Mouse (Mus musculus) frontal cortex, postnatal 10 days (tissue): Measurements from ENCODE around the gene Sik3.

ENCODE experiments used
- DNase-seq, 2 experiments: peaks; one replicate each; pipeline ENCODE4 v3.0.0; 2022; ENCODE audit warnings: low spot score in 2 of 2, mixed read lengths in 1 of 2

Sik3 gene

DNA sequence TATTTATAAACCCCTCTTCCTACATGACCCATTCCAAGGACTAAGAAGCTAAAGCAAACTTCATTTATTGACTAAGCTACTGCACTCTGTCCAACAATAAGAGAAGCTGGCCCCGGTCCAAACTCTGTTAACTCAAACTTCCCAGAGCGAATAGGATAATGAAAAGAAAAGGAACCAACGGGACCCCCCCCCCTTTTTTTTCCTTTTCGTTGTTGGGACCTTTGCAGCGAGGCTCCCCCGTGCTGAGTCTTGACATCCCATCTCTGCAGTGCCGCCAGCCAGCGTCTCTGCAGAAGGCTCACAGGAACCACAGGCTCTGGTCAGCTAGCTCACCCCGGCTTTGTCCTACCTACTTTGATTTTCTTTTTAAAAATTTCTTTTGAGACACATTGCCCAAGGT, 3.2 kb downstream of the Sik3 start:
- DNase-seq = peak in 1 of 2 experiments; percentile 37

DNA sequence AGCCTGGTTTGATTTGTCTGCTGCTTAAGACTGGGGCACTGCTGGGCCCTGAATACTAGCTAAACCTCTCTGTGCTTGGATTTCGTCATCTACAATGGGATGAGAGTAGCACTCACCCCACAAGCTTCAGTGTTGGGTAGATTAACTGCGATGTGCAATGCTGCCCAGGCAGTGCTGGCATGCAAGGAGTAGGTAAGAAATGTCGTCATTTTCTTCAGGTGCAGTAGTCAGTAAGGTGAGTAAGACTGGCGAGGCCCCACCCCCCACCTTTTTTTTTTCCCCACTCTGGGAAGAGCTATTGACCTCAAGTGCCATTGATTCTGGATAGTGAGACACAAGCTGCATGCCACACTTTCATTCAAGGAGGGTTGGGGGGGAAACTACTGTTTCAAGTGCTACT, 3.8 kb downstream of the Sik3 start:
- no peak for DNase-seq

DNA sequence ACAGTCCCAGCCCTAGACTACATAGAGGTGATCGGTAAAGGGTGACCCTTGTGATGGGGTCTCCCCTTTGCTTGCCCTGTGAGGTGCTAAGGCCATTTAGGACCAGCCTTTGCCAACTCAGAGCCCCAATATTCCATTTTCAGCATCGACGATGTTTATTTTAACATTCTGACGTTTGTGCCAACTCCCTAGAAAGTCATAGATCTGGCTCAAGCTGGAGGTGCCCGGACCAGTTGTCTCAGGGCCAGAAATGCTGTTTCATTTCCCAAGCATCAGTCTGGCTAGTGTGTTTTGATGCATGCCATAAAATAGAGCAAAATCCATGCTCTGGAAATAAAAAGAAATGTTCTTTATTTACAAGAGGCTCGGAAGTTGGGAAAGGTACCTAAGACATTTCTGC, 5.7 kb downstream of the Sik3 start:
- no peak for DNase-seq

DNA sequence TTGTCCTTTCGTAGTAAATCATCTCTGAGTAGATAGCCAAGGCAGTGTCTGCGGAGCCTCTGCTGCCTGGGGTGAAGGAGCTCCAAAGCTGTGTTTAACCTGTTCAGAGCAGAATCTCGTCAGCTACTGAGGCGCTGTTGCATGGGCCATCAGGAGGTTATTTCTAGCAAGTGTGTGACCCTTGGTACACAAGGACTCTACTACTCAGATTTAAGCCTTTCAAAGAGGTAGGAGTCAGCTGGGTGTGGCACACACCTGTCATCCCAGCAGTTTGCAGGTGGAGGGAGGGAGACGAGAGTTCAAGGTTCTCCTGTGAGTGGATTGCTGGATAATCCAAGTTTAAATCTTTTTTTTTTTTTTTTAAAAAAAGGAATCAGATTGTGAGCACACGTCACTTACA, 7.4 kb downstream of the Sik3 start:
- no peak for DNase-seq

DNA sequence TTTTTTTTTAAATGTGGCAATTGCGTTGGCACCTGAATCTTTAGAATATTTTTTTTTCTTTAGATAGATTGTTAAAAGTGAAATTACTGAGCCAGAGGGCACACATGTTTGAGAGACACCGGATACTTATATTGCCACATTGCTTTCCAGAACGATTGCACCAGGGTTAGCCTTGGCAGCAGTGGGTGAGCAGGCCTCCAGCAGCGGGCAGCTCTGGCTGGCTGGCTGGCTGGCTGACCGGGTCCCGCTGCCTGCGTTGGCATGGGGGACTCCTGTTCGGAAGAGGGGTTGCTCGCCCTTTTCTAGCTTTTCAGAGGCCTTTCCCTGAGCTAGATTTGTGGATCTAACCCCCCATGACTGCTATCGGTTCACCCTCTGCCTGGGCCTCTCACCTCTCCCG, 11.0 kb downstream of the Sik3 start:
- DNase-seq = no peak

DNA sequence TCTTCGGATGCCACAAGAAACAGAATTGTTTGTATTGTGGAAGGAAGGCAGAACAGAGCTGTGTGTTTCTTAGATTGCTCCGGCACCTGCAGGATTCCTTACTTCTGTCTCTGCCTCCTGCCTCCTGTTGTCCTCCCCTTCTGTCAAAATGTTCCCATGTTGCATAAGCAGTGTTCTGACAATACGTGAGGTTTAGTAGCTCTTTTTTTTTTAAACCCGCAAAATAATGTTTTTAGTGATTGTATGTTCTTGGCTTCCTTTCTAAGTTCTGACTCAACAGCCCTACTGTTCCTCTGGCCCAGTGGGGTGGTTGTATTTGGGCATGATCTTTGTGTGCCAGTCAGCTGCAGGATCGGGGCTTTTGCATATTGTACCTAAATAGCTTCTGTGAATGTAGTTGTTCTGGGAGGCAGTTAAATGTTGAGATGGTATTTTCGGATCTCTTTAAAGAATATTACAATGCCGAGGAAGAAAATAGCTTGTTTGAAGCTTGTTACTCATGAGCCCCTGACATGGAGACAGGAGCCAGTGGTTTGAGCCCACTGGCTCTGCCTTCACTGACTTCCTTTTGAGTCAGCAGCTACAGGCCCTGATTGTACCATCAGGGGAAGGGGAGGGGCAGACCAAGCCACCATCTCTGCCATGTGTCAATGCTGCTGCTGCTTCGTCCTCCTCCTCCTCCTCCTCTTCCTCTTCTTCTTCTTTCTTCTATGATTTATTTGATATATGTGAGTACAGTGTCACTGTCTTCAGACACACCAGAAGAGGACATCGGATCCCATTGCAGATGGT, 13.6 kb downstream of the Sik3 start:
- DNase-seq = no peak

DNA sequence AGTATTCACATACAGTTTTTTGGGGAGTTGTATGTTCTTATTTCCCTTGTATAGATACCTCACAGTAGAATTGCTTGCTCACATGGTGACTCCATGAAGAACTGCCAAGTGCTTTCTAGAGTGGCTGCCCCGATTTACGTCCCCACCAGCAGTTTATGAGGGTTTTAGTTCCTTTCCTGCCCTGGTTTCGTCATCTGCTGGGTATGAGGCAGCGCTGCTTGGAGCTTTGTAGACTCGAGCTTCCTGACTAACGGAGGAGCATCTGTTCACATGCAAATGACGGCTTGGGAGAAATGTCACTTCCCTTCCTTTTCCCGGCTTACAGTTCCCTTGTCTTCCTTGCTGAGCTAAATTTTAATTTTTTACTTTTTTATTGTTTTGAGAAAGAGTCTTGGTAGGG, 15.4 kb downstream of the Sik3 start:
- no peak for DNase-seq

DNA sequence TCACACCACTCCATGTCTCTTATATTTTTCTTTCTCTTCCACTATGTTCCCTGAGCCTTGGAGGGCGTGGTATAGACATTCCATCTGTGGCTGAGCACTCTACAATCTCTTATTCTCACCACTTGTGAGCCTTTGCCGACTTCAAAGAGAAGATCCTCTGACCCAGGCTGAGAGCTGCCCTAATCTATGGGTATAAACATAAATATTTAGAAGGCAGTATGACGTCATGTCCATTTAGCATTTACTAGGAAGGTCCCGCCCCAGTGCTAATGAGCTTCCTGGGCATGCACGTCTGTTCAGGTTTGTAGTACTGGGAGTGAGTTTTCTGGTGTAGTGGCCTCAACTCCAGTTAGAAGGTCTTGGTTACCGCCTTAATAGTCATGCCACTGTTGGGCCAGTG, 16.9 kb downstream of the Sik3 start:
- DNase-seq = no peak

DNA sequence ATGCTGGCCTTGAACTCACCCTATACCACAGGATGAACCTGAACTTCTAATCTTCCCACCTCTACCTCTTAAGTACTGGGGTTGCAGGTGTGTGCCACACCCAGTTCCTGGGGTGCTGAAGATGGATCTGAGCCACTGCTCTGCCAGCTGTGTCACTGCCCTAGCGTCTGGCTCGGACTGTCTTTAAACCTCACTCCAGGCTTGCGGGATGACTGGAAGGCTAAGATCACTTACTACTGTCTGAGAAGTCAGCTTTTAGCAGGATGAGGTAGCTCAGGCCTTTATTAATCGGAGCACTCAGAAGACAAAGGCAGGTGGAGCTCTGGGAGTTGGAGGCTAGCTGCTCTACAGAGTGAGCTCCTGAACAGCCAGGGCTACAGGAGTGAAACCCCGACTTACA, 17.6 kb downstream of the Sik3 start:
- no peak for DNase-seq

DNA sequence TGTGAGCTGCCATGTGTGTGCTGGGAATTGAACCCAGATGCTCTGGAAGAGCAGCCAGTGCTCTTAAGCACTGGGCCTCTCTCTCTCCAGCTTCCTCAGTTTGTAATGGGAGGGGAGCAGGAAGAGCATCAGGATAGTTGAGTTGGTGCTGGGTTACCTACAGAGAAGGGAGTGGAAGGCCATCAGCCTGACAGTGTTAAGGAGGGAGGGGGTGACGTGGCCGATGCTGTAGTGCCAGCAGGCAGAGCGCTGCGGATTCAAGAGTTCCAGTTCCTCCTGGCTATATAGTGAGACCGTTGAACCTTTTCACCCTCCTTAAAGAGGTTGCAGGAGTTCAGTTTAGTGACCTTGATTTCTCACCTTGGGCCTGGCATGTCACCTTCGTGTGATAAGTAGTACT, 18.3 kb downstream of the Sik3 start:
- no peak for DNase-seq

DNA sequence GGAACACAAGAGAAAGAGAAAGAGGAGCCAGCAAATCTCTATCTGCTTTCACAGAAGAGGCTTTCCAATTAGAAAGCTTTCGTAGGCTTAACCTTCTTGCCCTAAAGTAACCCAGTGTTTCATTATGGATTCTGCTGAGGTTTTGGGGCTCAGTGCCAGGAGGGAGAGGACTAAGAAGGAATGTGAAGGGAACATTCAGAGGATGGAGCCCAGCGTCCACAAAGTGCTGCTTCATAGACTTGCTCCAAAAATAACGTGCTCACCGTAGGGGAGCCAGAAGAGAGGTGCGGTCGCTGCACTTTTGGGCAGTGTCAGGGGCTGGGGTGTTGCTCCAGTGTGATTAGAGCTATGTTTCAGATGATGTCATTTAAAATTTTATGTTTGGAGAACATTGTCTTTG, 19.6 kb downstream of the Sik3 start:
- DNase-seq = peak; percentile 30 to 32

DNA sequence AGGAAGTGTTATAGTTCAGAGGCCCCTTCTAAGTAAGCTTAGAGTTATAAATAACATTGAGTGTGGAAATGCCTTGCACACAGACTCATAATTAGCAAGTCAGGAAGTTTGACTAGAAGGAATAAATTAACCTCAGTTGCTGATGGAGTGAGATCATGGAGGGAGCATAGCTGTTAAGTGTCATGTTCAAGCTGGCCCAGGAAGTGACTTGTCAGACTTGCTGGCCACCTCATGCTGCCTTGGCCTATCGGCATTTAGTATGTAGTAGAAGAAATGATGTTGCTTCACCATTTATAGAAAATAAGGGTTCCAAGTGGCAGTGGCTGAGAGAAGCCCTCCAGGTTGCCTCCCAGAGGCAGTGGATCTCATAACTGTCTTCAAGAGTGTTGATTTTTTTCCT, 20.4 kb downstream of the Sik3 start:
- no peak for DNase-seq

DNA sequence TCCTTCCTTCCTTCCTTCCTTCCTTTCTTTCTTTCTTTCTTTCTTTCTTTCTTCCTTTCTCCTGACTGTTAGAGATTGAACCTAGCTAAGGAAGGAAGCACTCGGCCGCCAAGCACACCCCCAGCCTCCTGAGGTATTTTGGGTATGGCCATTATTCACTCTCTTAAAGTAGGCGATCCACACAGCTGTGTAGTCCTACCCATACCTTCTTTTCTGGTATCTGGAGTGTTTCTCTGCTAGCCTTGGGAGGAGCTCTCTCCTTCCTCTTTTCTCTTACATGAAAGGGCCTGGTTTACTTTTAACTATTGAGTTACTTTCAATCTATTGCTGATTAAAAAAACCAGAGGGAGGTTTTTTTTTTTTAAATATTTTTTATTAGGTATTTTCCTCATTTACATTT, 21.2 kb downstream of the Sik3 start:
- no peak for DNase-seq

DNA sequence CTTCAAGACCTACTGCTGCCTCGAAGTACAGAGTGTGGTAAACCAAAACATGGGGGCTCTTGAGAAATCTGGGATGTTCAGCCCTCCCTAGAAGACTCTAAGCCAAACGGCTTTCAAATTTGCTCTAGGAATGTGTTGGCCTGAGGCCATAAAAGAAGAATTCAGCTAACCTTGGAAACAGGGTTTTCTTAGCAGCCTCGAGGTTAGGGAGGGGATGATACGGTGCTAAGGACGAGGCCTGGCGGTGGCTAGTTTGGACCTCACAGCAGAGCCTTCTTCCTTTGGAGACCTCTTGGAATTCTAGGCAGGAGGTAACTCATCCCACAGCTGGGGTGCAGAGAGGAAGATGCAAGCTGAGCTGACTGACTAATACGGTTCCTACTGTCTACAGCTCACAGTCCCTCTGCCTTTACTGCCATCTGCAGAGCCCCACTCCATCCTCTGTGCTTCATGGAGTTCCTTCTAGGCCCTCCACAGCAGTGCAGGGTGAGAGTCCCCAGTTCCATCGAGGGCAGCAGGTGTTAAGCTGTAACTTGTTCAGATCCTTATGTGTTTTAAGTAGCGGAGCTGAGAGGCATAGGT, 22.8 kb downstream of the Sik3 start:
- DNase-seq = no peak

DNA sequence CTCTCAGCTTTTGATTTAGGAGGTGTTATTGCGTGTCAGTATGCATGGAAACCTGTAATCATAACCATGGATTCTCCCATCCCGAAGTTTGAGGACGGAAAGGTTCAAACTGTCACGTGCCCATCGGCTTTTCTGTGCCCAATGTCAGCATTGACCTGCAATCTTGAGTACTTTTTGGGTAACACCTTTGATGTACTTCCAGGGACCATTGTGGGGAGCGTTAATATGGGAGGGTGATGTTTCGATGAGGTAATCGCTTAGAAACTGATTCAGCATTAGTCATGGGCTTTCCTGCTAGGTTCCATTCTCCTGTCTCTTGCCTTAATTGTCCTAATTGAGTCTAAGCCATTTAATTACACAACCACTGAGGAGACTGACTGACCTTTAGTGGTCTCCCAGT, 24.3 kb downstream of the Sik3 start:
- no peak for DNase-seq

DNA sequence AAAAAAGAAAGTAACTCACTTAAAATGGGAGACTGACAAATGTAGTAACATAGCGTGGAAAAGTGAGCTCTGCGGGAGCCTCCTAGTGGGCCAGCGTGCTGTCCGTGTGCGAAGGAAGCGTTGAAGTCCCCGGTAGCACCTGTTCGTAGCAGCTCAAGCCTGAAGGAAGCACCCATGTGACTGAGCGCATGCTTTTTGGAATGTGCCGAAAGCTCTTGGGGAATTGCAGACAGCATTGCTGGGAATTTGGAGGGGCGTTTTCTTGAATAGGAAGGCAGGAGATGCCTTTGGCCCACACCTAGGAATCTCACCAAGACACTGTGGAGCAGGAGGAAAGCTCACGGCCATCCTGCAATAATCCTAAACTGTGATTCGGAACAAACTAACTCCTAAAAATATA, 26.2 kb downstream of the Sik3 start:
- no peak for DNase-seq

DNA sequence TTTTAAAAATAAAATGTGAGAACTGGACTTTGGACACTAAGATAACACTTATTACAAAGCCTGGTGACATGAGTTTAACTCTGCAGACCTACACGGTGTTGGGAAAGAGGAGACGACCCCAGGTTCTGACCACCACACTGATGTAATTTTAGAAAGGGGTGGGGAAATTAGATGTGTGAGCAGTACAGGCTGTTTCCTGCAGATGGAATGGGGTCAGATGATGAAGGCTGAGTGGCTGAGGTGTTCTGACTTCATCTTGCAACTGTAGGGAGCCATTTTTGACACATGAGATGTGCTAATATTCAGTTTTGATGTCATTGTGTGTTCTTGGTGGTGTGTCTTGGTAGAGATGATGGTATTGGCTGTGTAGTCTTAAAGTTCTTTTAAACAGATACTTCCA, 28.6 kb downstream of the Sik3 start:
- DNase-seq = no peak

DNA sequence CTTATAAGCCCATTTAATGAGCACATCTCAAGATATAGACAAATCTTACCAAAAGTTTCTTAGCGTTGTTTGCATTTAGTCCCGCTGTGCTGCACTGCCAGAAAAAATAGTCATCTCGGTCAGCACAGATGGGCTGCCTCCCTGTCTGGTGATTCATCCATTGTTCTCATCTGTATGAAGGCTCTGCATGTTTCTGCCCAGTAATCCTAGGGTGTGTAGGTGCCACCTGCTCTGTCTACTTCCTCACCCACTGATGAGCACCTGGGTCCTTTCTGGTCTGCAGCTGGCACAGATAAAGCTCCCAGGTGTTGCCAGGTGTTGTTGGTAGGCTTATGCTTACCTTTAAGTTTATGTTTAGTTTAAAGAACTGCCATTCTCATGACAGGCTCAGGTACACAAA, 29.8 kb downstream of the Sik3 start:
- no peak for DNase-seq

DNA sequence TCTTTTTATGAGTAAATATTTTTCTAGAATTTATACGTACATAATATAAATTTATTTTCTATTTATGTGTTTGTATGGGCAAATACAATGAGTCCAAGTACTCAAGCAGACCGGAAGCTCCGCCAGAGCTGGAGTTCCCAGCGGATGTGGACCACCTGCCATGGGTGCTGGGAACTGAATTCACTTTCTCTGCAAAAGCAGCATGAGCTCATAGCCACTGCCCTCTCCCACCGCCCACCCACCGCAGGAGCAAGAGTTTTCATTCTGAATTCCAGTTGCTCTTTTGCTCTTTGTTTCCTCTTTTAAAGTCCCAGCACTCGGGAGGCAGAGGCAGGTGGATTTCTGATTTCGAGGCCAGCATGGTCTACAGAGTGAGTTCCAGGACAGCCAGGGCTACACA, 31.0 kb downstream of the Sik3 start:
- no peak for DNase-seq

DNA sequence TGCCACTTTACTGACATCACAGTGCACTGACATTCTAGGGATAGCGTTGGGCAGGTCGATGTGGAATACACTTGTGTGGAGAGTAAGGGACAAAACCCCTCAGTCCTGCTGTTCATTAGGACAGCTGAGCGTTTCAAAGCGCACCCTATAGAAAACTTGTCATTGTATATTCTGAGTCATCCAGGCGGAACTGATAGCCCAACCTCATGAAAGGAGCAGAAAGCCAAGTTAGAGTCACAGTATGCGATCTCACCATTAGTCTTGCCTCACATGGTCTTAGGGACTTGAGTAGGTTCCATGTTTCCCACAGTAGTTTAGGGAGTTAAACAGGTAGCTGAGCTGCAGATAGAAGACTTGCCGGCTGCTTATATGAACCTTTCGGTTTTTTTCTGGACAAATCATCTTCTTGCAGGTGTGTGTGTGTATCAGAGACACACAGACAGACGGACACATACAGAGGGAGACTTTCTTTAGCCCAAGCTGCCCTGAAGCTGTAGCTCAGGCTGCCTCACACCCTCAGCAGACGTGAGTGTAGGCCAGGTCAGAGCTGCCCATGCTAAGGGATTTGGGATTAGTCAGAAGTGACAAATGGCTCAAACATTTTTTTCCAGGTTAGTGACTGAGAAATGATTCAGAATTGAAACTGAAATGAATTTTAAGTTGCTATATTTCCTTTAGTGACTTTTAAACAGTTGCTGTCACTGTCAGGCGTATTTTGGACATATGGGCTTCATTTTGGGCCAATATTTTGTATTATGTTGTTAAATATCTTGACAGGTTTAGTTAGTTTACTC, 34.3 kb downstream of the Sik3 start:
- no peak for DNase-seq

DNA sequence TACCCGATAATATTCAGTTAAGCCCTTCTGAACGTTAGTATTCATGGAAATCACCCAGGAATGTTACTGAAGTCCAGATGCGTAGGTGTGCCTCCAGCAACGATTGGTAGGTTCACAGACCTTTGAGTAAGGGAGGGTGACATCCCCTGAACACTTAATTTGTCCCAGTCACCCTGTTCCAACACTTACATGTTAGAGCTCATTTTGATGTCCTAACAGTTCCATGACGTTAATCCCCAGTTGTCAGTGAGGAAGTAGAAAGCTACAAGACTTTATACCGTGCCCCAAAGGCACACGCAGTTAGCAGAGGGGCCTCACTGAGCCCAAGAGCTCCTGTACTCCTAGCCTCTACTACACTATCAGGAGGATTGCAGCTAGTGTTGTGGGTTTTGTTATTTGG, 36.9 kb downstream of the Sik3 start:
- no peak for DNase-seq

DNA sequence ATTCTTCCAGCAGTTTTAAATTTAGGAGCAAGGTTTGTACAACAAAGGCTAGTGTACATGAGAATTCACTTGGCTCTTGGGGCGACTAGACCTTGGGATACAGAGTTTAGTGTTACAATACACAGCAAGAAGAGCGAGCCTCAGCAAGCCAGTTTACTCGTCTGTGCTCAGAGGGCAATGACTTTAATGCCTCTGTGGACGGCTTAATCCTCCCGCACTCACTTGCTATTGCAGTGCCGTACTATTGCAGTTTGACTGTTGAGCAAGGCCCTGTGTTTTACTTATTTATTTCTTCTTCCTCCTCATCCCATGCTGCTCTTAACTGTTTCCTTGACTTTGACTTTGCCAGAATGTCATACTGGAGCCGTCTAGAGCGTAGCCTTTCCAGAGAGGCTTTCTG, 37.6 kb downstream of the Sik3 start:
- no peak for DNase-seq

DNA sequence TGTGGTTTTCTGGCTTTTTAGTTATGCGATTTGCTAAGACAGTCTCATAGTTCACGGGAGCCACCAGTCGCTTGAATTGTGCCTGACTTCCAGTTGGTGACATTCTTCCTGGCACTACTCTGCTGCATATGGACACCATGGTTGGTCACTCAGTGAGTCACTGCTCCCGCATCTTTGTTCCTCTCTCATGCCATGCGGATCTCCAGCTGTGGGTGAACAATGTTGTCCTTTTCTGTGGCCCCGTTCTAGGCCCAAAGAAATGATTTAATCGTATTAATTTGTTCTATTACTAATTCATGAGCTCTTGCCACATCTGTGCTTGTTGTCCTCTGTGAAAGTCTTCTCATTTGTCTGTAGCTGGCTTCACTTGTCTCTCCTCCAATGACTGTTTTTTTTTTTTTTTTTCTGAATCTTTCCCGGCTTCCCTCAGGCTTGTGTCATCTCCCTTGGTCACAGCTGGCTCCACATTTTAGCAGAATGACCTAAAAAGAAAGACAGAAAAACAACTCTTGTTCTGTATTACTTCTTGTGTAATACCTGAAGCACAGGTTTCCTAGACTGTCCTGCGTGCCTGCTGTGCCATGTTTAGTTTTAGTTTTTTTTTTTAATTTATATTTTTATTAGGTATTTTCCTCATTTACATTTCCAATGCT, 40.5 kb downstream of the Sik3 start:
- no peak for DNase-seq
